Mouse (Mus musculus): Measurements from ENCODE around the gene 1700057G04Rik. TPM values are rescaled to one million over a fixed set of nuclear protein-coding genes. Genes with fewer than 3 reads are reported as not detected.

1700057G04Rik gene
- total and polyA plus RNA-seq, 3 experiments, result 0.19 TPM; not detected in 2

DNA sequence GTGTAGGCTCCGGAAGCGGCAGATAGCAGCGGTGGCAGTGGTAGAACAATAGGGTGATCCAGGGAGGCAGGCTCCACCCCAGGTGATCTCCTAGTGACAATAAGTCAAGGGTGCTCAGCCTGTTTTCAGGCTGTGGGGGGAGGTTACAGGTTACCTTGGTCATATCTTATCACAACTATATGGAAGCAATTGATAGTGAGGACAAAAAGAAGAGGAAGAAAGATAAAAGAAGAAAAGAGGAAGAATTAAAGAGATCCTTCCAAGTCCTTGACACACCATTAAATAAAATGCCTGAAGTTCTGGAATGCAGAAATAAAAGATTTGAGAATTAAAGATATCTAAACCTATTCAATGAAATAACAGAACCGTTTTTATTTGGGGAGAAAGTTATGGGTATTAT, 17.6 kb downstream of the 1700057G04Rik start:
- H3K36me3 ChIP-seq (ENCODE audit: control insufficient read depth in 1 of 2, insufficient read depth in 2 of 2, low read length in 2 of 2), result peaks cover 0 to 24% of the 10 kb centered on the region in 2 experiments; a peak in 2 of 4 replicates
- H3K4me3 ChIP-seq (ENCODE audit: control insufficient read depth in 1 of 2, insufficient read depth in 1 of 2, low read depth in 2 of 2, low read length in 2 of 2), result peak overlapping the region; percentile 50 to 55; a peak in 3 of 4 replicates
- H3K27me3 ChIP-seq (ENCODE audit: control insufficient read depth in 1 of 2, insufficient read depth in 2 of 2, low read length in 2 of 2), result no peaks in the 10 kb centered on the region
- H3K4me1 ChIP-seq (ENCODE audit: control insufficient read depth in 1 of 2, insufficient read depth in 2 of 2, low read length in 2 of 2), result peaks cover 11 to 27% of the 10 kb centered on the region in 2 experiments
- H3K9me3 ChIP-seq (replicated peaks; ENCODE audit: insufficient read depth, low read length), result no peaks in the 10 kb centered on the region
- peak overlapping the region; percentile 63 for H3K27ac ChIP-seq (ENCODE audit: control insufficient read depth, low read depth, low read length)
- no peak overlapping the region for H3K9ac ChIP-seq (ENCODE audit: control insufficient read depth, low read depth, low read length, poor library complexity, severe bottlenecking)
- DNase-seq (ENCODE audit: low read depth, low spot score), result no peak
- H3K79me2 ChIP-seq (ENCODE audit: control insufficient read depth, insufficient read depth, low read length, poor library complexity), result no peaks in the 10 kb centered on the region
- TF ChIP-seq SIN3A (IDR thresholded peaks at IDR 0.05; ENCODE audit: low read length) (0 out of 2 replicates have a peak, but pooled peaks have one; percentile 55), MYB (IDR thresholded peaks at IDR 0.05; ENCODE audit: low read depth, low read length) (no peak), MAFK (IDR thresholded peaks at IDR 0.05; ENCODE audit: borderline replicate concordance, low read depth, low read length) (0 out of 2 replicates have a peak, but pooled peaks have one; percentile 44), EP300 (IDR thresholded peaks at IDR 0.05; ENCODE audit: low read depth in 1 of 2, low read length in 2 of 2) (peak; percentile 93 to 95), GATA1 (IDR thresholded peaks at IDR 0.05; ENCODE audit: low read depth, low read length) (peak; percentile 96), TCF12 (IDR thresholded peaks at IDR 0.05; ENCODE audit: low read depth, low read length) (peak; percentile 94), CHD2 (IDR thresholded peaks at IDR 0.05; ENCODE audit: low read length) (no peak), RAD21 (IDR thresholded peaks at IDR 0.05; ENCODE audit: low read depth, low read length) (no peak), POLR2AphosphoS5 (IDR thresholded peaks at IDR 0.05; ENCODE audit: borderline replicate concordance, low read depth, low read length) (no peak), E2F4 (IDR thresholded peaks at IDR 0.05; ENCODE audit: borderline replicate concordance, low read depth, low read length) (no peak), ZC3H11A (IDR thresholded peaks at IDR 0.05; ENCODE audit: low read depth, low read length) (peak; percentile 21; the same call in 1 of the 2 replicates), KAT2A (conservative IDR thresholded peaks at IDR 0.05; ENCODE audit: low read depth, low read length) (no peak), ZKSCAN1 (IDR thresholded peaks at IDR 0.05; ENCODE audit: low read depth, low read length) (no peak), POLR2A (IDR thresholded peaks at IDR 0.05; ENCODE audit: control insufficient read depth in 1 of 2, insufficient read depth in 1 of 2, low read depth in 1 of 2, low read length in 2 of 2, poor library complexity in 1 of 2) (no peak), NELFE (IDR thresholded peaks at IDR 0.05; ENCODE audit: low read depth, low read length) (no peak), UBTF (IDR thresholded peaks at IDR 0.05; ENCODE audit: borderline replicate concordance, insufficient read depth, low read depth, low read length) (no peak), TAL1 (IDR thresholded peaks at IDR 0.05; ENCODE audit: low read length) (no peak), MAZ (IDR thresholded peaks at IDR 0.05; ENCODE audit: low read depth, low read length) (no peak), RCOR1 (IDR thresholded peaks at IDR 0.05; ENCODE audit: low read depth, low read length) (peak; percentile 77), GABPA (IDR thresholded peaks at IDR 0.05; ENCODE audit: low read depth, low read length) (no peak), USF2 (IDR thresholded peaks at IDR 0.05; ENCODE audit: borderline replicate concordance in 1 of 2, insufficient read depth in 1 of 2, low read depth in 1 of 2, low read length in 2 of 2) (no peak), ZNF384 (IDR thresholded peaks at IDR 0.05; ENCODE audit: low read depth, low read length) (no peak), MYC (IDR thresholded peaks at IDR 0.05; ENCODE audit: low read depth, low read length) (no peak), HCFC1 (IDR thresholded peaks at IDR 0.05; ENCODE audit: low read depth, low read length) (no peak), MXI1 (IDR thresholded peaks at IDR 0.05; ENCODE audit: low read depth, low read length) (no peak), BHLHE40 (IDR thresholded peaks at IDR 0.05; ENCODE audit: borderline replicate concordance, low read depth, low read length) (peak; percentile 50; the same call in 1 of the 2 replicates), SMC3 (IDR thresholded peaks at IDR 0.05; ENCODE audit: low read depth, low read length) (no peak), ELF1 (IDR thresholded peaks at IDR 0.05; ENCODE audit: low read depth, low read length) (peak; percentile 20; the same call in 1 of the 2 replicates), CHD1 (IDR thresholded peaks at IDR 0.05; ENCODE audit: low read depth, low read length) (no peak), MAX (IDR thresholded peaks at IDR 0.05; ENCODE audit: low read length) (no peak), ZMIZ1 (IDR thresholded peaks at IDR 0.05; ENCODE audit: low read depth, low read length) (no peak), CTCF (IDR thresholded peaks at IDR 0.05 in 2 of 3, conservative IDR thresholded peaks at IDR 0.05 in 1 of 3; ENCODE audit: control insufficient read depth in 1 of 3, insufficient read depth in 1 of 3, low read depth in 2 of 3, low read length in 3 of 3, poor library complexity in 1 of 3, severe bottlenecking in 1 of 3) (no peak), TBP (IDR thresholded peaks at IDR 0.05; ENCODE audit: low read depth, low read length) (no peak), JUND (IDR thresholded peaks at IDR 0.05; ENCODE audit: low read depth, low read length) (no peak), MEF2A (IDR thresholded peaks at IDR 0.05; ENCODE audit: extremely low read depth, insufficient replicate concordance, low read depth, low read length, poor library complexity, severe bottlenecking) (no peak), ETS1 (IDR thresholded peaks at IDR 0.05; ENCODE audit: low read depth, low read length) (peak; percentile 84), NRF1 (IDR thresholded peaks at IDR 0.05; ENCODE audit: insufficient read depth, low read depth, low read length, poor library complexity, severe bottlenecking) (no peak), USF1 (IDR thresholded peaks at IDR 0.05; ENCODE audit: low read depth, low read length) (no peak)
